Mouse (Mus musculus) midbrain, embryonic 15.5 days (tissue): ENCODE measurements at regions not wholly inside any gene's neighbourhood (a gene's known extent, or its start where the extent isn't known, plus 50 kb on each side); places are given as distances from the start of the nearest gene placed in this dataset.

Experiments
- ATAC-seq: fragments of 200-750 bp; cut with Nextera tagmentation; replicated peaks from 2 replicates; pipeline ENCODE4 v1.8.0; 2017; ENCODE audit warnings: moderate TSS enrichment
- H3K27ac ChIP-seq: fragments of 300-500 bp; sonication (generic); 2 replicates; pipeline ENCODE4 v1.5.1; 2015; ENCODE audit warnings: mild to moderate bottlenecking, inconsistent platforms
- H3K27me3 ChIP-seq: fragments of 300-500 bp; sonication (generic); replicated peaks from 2 replicates; pipeline ENCODE4 v1.6.1; 2015; ENCODE audit warnings: inconsistent platforms
- H3K36me3 ChIP-seq: fragments of 300-500 bp; sonication (generic); replicated peaks from 2 replicates; pipeline ENCODE4 v1.6.1; 2015; ENCODE audit warnings: inconsistent platforms
- H3K4me1 ChIP-seq: fragments of 300-500 bp; sonication (generic); 2 replicates; pipeline ENCODE4 v1.6.1; 2015; ENCODE audit warnings: inconsistent platforms
- H3K4me2 ChIP-seq: fragments of 300-500 bp; sonication (generic); 2 replicates; pipeline ENCODE4 v1.6.1; 2015; ENCODE audit warnings: inconsistent platforms, mild to moderate bottlenecking, moderate library complexity
- H3K4me3 ChIP-seq: fragments of 300-500 bp; sonication (generic); 2 replicates; pipeline ENCODE4 v1.5.1; 2015; ENCODE audit warnings: mild to moderate bottlenecking, inconsistent platforms
- H3K9ac ChIP-seq: fragments of 300-500 bp; sonication (generic); 2 replicates; pipeline ENCODE4 v1.6.1; 2015; ENCODE audit warnings: mild to moderate bottlenecking, inconsistent platforms
- H3K9me3 ChIP-seq: fragments of 300-500 bp; sonication (generic); 2 replicates; pipeline ENCODE4 v1.6.1; 2016; ENCODE audit warnings: inconsistent platforms
- WGBS: fragments of 180-500 bp; shearing (Covaris S2); methylation state at CpG from one replicate; pipeline ENCODE4 v1.1.7; 2015; ENCODE audit warnings: mixed read lengths; 5-methylcytosine and 5-hydroxymethylcytosine counted together

GRCm38 (mm10) chr16:51315608-51316007 is 715.4 kb upstream of the Cblb start:
- Histone ChIP-seq H3K27ac (no peak overlapping the region), H3K4me2 (no peak overlapping the region), H3K9ac (no peak overlapping the region), H3K36me3 (no peaks in the 10 kb centered on the region), H3K9me3 (no peaks in the 10 kb centered on the region), H3K27me3 (no peaks in the 10 kb centered on the region), H3K4me3 (no peak overlapping the region), H3K4me1 (no peaks in the 10 kb centered on the region)
- peak; percentile 54 for ATAC-seq
- 15% methylated on average over 6 of the region's 6 CpGs for WGBS

- ATAC-seq: no peak
- 70% methylated on average over 1 of the region's 1 CpGs for WGBS
- no peaks in the 10 kb centered on the region for H3K27me3 ChIP-seq
- H3K27ac ChIP-seq: no peak overlapping the region
- no peak overlapping the region for H3K9ac ChIP-seq
- H3K4me3 ChIP-seq: no peak overlapping the region
- H3K4me2 ChIP-seq: no peak overlapping the region
- no peaks in the 10 kb centered on the region for H3K9me3 ChIP-seq
- H3K36me3 ChIP-seq: no peaks in the 10 kb centered on the region
- no peaks in the 10 kb centered on the region for H3K4me1 ChIP-seq
Observed at GRCm38 (mm10) chr16:51332262-51332661, 698.8 kb upstream of the Cblb start.

GRCm38 (mm10) chr16:51334972-51335371 is 696.1 kb upstream of the Cblb start:
- H3K4me3 ChIP-seq: no peak overlapping the region
- 72% methylated on average over 7 of the region's 7 CpGs for WGBS
- H3K4me2 ChIP-seq: no peak overlapping the region
- ATAC-seq: no peak
- H3K36me3 ChIP-seq: no peaks in the 10 kb centered on the region
- H3K4me1 ChIP-seq: no peaks in the 10 kb centered on the region
- no peak overlapping the region for H3K27ac ChIP-seq
- no peaks in the 10 kb centered on the region for H3K9me3 ChIP-seq
- no peak overlapping the region for H3K9ac ChIP-seq
- no peaks in the 10 kb centered on the region for H3K27me3 ChIP-seq

DNA sequence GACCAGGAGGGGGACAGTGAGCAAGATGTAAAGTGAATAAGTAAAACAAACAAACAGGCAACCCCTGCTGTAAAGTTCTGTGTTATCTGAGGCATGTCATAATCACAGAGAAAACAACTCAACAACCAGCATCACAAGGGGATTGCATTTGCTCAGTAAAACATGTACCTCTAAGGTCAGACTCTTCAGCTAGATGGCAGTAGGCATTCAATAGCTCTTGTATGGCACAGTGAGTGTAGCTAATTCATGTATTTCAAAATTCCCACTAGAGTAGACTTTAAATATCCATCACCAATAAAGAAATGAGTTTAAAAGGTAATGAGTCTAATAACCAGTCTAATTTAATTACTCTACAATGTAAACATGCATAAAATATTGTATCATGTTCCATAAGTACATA is 683.9 kb upstream of the Cblb start:
- H3K27me3 ChIP-seq: no peaks in the 10 kb centered on the region
- no peak overlapping the region for H3K4me2 ChIP-seq
- no peaks in the 10 kb centered on the region for H3K9me3 ChIP-seq
- H3K4me1 ChIP-seq: no peaks in the 10 kb centered on the region
- H3K4me3 ChIP-seq: no peak overlapping the region
- no peak overlapping the region for H3K27ac ChIP-seq
- ATAC-seq: no peak
- no peak overlapping the region for H3K9ac ChIP-seq
- no peaks in the 10 kb centered on the region for H3K36me3 ChIP-seq

GRCm38 (mm10) chr16:51352151-51352550 is 678.9 kb upstream of the Cblb start:
- Histone ChIP-seq H3K9me3 (no peaks in the 10 kb centered on the region), H3K4me1 (no peaks in the 10 kb centered on the region), H3K4me2 (no peak overlapping the region), H3K27me3 (no peaks in the 10 kb centered on the region), H3K9ac (no peak overlapping the region), H3K27ac (no peak overlapping the region), H3K4me3 (no peak overlapping the region), H3K36me3 (no peaks in the 10 kb centered on the region)
- WGBS: 77% methylated on average over 4 of the region's 4 CpGs
- no peak for ATAC-seq

DNA sequence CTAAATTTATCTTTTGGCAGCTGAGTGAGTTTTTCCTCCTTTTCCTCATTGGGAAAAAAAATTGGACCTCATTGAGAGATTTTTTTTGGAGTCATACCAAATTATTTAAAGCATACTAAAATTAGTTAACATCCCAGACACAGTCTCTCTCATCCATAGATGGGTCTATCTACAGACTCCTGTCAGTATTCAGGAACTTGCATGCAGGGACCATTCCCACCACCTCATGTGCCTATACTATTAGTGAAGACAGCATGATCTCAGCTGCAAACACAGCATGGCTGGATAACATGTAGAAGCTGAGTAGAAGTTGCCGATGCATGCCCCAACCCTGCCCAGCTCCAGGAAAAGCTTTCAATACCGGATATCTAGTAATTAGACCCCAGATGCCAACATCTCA is 677.2 kb upstream of the Cblb start:
- no peaks in the 10 kb centered on the region for H3K9me3 ChIP-seq
- 81% methylated on average over 2 of the region's 2 CpGs for WGBS
- H3K4me2 ChIP-seq: no peak overlapping the region
- ATAC-seq: no peak
- no peaks in the 10 kb centered on the region for H3K36me3 ChIP-seq
- no peak overlapping the region for H3K4me3 ChIP-seq
- no peak overlapping the region for H3K27ac ChIP-seq
- H3K9ac ChIP-seq: no peak overlapping the region
- H3K27me3 ChIP-seq: no peaks in the 10 kb centered on the region
- H3K4me1 ChIP-seq: no peaks in the 10 kb centered on the region

GRCm38 (mm10) chr16:51370070-51370469 is 661.0 kb upstream of the Cblb start:
- no peak overlapping the region for H3K4me2 ChIP-seq
- no peaks in the 10 kb centered on the region for H3K27me3 ChIP-seq
- no peak overlapping the region for H3K9ac ChIP-seq
- no peaks in the 10 kb centered on the region for H3K9me3 ChIP-seq
- ATAC-seq: no peak
- H3K36me3 ChIP-seq: no peaks in the 10 kb centered on the region
- no peaks in the 10 kb centered on the region for H3K4me1 ChIP-seq
- 79% methylated on average over 1 of the region's 1 CpGs for WGBS
- H3K4me3 ChIP-seq: no peak overlapping the region
- H3K27ac ChIP-seq: no peak overlapping the region

DNA sequence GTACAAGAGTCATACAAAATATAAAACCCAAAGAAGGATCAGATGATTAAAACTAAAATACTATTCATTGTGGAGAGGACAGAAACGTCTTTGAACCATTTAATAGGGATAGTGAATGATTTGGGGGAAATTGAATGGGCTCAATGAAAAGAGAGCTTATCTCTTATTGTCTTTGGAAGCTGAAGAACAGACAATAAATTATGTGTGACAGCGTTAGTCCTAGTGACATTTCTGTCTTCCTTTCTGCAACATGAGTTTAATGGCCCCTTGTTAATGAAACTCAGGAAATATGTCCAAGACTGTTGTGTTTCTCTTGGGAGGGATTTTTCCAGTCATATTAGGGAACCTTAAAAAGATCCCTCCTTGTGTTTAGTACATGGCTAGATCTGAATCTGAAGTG is 644.6 kb upstream of the Cblb start:
- H3K36me3 ChIP-seq: no peaks in the 10 kb centered on the region
- no peak for ATAC-seq
- H3K27ac ChIP-seq: no peak overlapping the region
- no peaks in the 10 kb centered on the region for H3K4me1 ChIP-seq
- no peak overlapping the region for H3K4me2 ChIP-seq
- H3K9me3 ChIP-seq: no peaks in the 10 kb centered on the region
- H3K4me3 ChIP-seq: no peak overlapping the region
- WGBS: 14% methylated on average over 2 of the region's 2 CpGs
- H3K27me3 ChIP-seq: no peaks in the 10 kb centered on the region
- H3K9ac ChIP-seq: no peak overlapping the region

DNA sequence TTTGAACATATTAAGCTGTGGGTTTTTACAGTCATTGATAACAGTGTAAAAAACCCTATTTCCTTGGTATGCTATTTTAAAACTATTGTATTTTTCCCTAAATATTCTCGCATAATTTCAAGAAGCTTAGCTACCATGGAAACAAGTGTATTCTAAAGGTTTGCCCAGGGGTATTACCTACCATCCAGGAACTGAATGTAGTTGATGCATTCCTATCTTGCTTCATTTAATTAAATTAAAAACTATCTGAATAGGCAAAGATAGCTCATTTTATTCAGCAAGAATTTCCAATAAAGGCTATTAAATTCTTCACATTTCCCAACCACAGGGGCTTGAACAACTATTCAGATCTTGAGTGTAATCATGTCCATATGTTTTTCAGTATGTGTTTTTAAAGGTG is 643.5 kb upstream of the Cblb start:
- Histone ChIP-seq H3K4me3 (no peak overlapping the region), H3K36me3 (no peaks in the 10 kb centered on the region), H3K4me2 (no peak overlapping the region), H3K27me3 (no peaks in the 10 kb centered on the region), H3K9me3 (no peaks in the 10 kb centered on the region), H3K9ac (no peak overlapping the region), H3K4me1 (no peaks in the 10 kb centered on the region), H3K27ac (no peak overlapping the region)
- 26% methylated on average over 1 of the region's 1 CpGs for WGBS
- ATAC-seq: no peak

DNA sequence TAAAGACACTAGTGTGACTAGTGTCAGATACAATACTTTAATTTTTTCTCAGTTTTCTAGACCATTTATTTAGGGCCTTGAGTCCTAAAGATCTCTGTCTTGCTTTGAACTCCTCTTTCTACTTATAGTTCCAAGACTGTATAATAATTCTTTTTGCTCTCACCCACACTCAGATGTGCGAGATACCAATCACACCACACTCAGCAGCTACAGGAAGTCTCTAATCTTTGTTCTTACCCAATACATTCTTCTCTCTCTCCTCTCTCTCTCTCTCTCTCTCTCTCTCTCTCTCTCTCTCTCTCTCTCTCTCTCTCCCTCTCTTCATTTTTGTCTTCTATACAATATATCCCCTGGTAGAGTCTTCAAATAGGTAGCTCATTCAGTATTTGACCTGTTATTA is 637.2 kb upstream of the Cblb start:
- WGBS: 90% methylated on average over 1 of the region's 1 CpGs
- no peak overlapping the region for H3K4me2 ChIP-seq
- H3K9me3 ChIP-seq: no peaks in the 10 kb centered on the region
- H3K36me3 ChIP-seq: no peaks in the 10 kb centered on the region
- H3K27ac ChIP-seq: no peak overlapping the region
- no peak overlapping the region for H3K9ac ChIP-seq
- H3K27me3 ChIP-seq: no peaks in the 10 kb centered on the region
- H3K4me3 ChIP-seq: no peak overlapping the region
- no peak for ATAC-seq
- no peaks in the 10 kb centered on the region for H3K4me1 ChIP-seq
